Mouse (Mus musculus) lung, adult 2 months (tissue): ENCODE data around the gene Abhd10.

ENCODE experiments used
- CTCF ChIP-seq: fragments of 200-500 bp; IDR thresholded peaks from 2 replicates; pipeline ENCODE4 v1.5.1; 2011; ENCODE audit warnings: mild to moderate bottlenecking, low read length, control low read depth; ENCODE audit not compliant: insufficient read depth
- POLR2A ChIP-seq: fragments of 200-500 bp; IDR thresholded peaks from 2 replicates; pipeline ENCODE4 v1.6.1; 2011; ENCODE audit warnings: low read depth, mild to moderate bottlenecking, control low read depth, low read length, borderline replicate concordance; ENCODE audit errors: extremely low read depth

DNA sequence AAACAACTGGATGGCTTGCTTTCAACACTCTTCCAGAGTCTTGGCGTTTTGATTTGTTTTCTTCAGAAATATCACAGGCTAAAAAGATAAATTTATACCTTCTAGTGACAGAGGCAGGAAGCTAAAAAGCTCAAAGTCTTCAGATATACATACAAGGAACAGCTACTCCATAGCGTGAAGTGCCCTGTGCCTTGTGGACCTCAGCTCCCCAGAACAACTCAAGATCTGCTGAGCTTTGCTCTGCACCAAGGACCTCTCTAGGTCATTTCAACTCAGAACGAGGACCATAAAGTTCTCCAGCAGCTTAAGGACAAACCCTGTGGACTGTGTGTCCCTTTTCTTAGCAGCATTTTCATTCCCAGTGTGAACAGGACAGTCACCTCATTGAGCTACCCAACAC is 22.3 kb upstream of the Abhd10 start:
- TF ChIP-seq CTCF: no peak
- TF ChIP-seq POLR2A: no peak
